Mouse (Mus musculus): ENCODE measurements around the gene Yif1b.

Yif1b gene

GRCm38 (mm10) chr7:29280801-29281200 is 42.7 kb downstream of the Yif1b start:
- DNase-seq (ENCODE audit: low spot score), result no peak

- peak; percentile 65 for DNase-seq (ENCODE audit: low spot score)
These were observed 43.3 kb downstream of the Yif1b start, which contains the start of gene Spint2 for GRCm38 (mm10) chr7:29281201-29282073. Gene Spint2, minus strand, starts transcription at chr7:29281912.

- peak; percentile 48 for DNase-seq (ENCODE audit: low spot score)
These were observed 44.0 kb downstream of the Yif1b start for GRCm38 (mm10) chr7:29282074-29282554.

GRCm38 (mm10) chr7:29283876-29284275 is 45.7 kb downstream of the Yif1b start:
- DNase-seq (ENCODE audit: low spot score), result no peak

- DNase-seq (ENCODE audit: low spot score), result no peak
These were observed 46.4 kb downstream of the Yif1b start for GRCm38 (mm10) chr7:29284523-29284922.

- DNase-seq (ENCODE audit: low spot score), result no peak
These were observed 49.4 kb downstream of the Yif1b start for GRCm38 (mm10) chr7:29287481-29287880.

- no peak for DNase-seq (ENCODE audit: low spot score)
These were observed 50.0 kb downstream of the Yif1b start for GRCm38 (mm10) chr7:29288079-29288478.

GRCm38 (mm10) chr7:29288942-29289638 is 51.0 kb downstream of the Yif1b start, which contains the start of gene Ppp1r14a:
Gene Ppp1r14a, plus strand, starts transcription at chr7:29289308.
- DNase-seq (ENCODE audit: low spot score), result peak; percentile 85

GRCm38 (mm10) chr7:29289856-29290255 is 51.7 kb downstream of the Yif1b start:
- DNase-seq (ENCODE audit: low spot score), result no peak

GRCm38 (mm10) chr7:29290691-29291485 is 52.8 kb downstream of the Yif1b start:
- no peak for DNase-seq (ENCODE audit: low spot score)

- peak; percentile 69 for DNase-seq (ENCODE audit: low spot score)
These were observed 53.7 kb downstream of the Yif1b start for GRCm38 (mm10) chr7:29291616-29292457.

GRCm38 (mm10) chr7:29292458-29293098 is 54.4 kb downstream of the Yif1b start:
- no peak for DNase-seq (ENCODE audit: low spot score)

GRCm38 (mm10) chr7:29293131-29294065 is 55.3 kb downstream of the Yif1b start:
- no peak for DNase-seq (ENCODE audit: low spot score)

- DNase-seq (ENCODE audit: low spot score), result no peak
These were observed 56.1 kb downstream of the Yif1b start for GRCm38 (mm10) chr7:29294111-29294761.

- no peak for DNase-seq (ENCODE audit: low spot score)
These were observed 57.9 kb downstream of the Yif1b start for GRCm38 (mm10) chr7:29295861-29296647.

GRCm38 (mm10) chr7:29296998-29297397 is 58.9 kb downstream of the Yif1b start:
- DNase-seq (ENCODE audit: low spot score), result peak; percentile 92
